Comparison of ENCODE assay signal across 8 mouse cellular contexts in genomic region chr4:124477870-124478301, GRCm38 (mm10).
DNase-seq lines count a peak whose midpoint lies in the region; ATAC-seq lines count a peak whose summit lies in the region.

No protein-coding gene starts in this region.

- no peak overlapping the region for H3K4me3 ChIP-seq in heart, embryonic 16.5 days (ENCODE audit: low read length)
- peak overlapping the region; percentile 6; the same call in 1 of the 2 replicates for H3K4me3 ChIP-seq in hindbrain, embryonic 15.5 days
- no peak overlapping the region for H3K4me3 ChIP-seq in liver, embryonic 11.5 days (ENCODE audit: low read depth, low read length)

- no peak for DNase-seq in heart, adult 9 months (ENCODE audit: low spot score in 2 of 2)
- no peak for DNase-seq in liver, embryonic 11.5 days (ENCODE audit: low spot score)
- DNase-seq in retina, postnatal 1 day: peak; percentile 69
- no peak for DNase-seq in gastrocnemius, postnatal 14 days
- DNase-seq in B cell, adult 2 months: no peak
- no peak for DNase-seq in ovary, adult 18-20 months (ENCODE audit: low spot score)

- no peak overlapping the region for H3K9ac ChIP-seq in heart, embryonic 16.5 days (ENCODE audit: low read length)
- no peak overlapping the region for H3K9ac ChIP-seq in hindbrain, embryonic 15.5 days
- no peak overlapping the region for H3K9ac ChIP-seq in liver, embryonic 11.5 days (ENCODE audit: low read depth, low read length)

- H3K4me1 ChIP-seq in heart, embryonic 16.5 days (ENCODE audit: control insufficient read depth, insufficient read depth, low read length): no peaks in the 10 kb centered on the region
- H3K4me1 ChIP-seq in hindbrain, embryonic 15.5 days (replicated peaks): peaks cover 13% of the 10 kb centered on the region
- no peaks in the 10 kb centered on the region for H3K4me1 ChIP-seq in liver, embryonic 11.5 days (replicated peaks; ENCODE audit: control insufficient read depth, insufficient read depth, low read length)

- 8% methylated on average over 20 of the region's 22 CpGs for WGBS in heart, embryonic 16.5 days
- WGBS in hindbrain, embryonic 15.5 days: 2% methylated on average over 19 of the region's 22 CpGs
- WGBS in liver, embryonic 11.5 days: 4% methylated on average over 18 of the region's 22 CpGs

- H3K9me3 ChIP-seq in heart, embryonic 16.5 days (replicated peaks; ENCODE audit: control insufficient read depth, low read length): no peaks in the 10 kb centered on the region
- H3K9me3 ChIP-seq in hindbrain, embryonic 15.5 days: no peaks in the 10 kb centered on the region
- no peaks in the 10 kb centered on the region for H3K9me3 ChIP-seq in liver, embryonic 11.5 days (ENCODE audit: control insufficient read depth, low read length)

- ATAC-seq in heart, embryonic 16.5 days (replicated peaks; ENCODE audit: extremely low read depth, insufficient read depth, low FRiP score): no peak
- no peak for ATAC-seq in hindbrain, embryonic 15.5 days (ENCODE audit: low FRiP score, low read depth)
- ATAC-seq in liver, embryonic 11.5 days (replicated peaks; ENCODE audit: low FRiP score): no peak

- intact Hi-C loops in gastrocnemius, postnatal 14 days (cut with DNase I; ENCODE audit: low total_unique reads): no loop called here

- H3K27me3 ChIP-seq in heart, embryonic 16.5 days (ENCODE audit: control insufficient read depth, insufficient read depth, low read length): peaks cover 47% of the 10 kb centered on the region
- peaks cover 64% of the 10 kb centered on the region for H3K27me3 ChIP-seq in hindbrain, embryonic 15.5 days
- H3K27me3 ChIP-seq in liver, embryonic 11.5 days (replicated peaks; ENCODE audit: control insufficient read depth, insufficient read depth, low read length): peaks cover 54% of the 10 kb centered on the region

- H3K4me2 ChIP-seq in heart, embryonic 16.5 days (ENCODE audit: low read depth, low read length): peak overlapping the region; percentile 13; the same call in 1 of the 2 replicates
- H3K4me2 ChIP-seq in hindbrain, embryonic 15.5 days: peak overlapping the region; percentile 48
- peak overlapping the region; percentile 52 for H3K4me2 ChIP-seq in liver, embryonic 11.5 days

- H3K27ac ChIP-seq in heart, embryonic 16.5 days (ENCODE audit: low read length): no peak overlapping the region
- no peak overlapping the region for H3K27ac ChIP-seq in hindbrain, embryonic 15.5 days (replicated peaks)
- H3K27ac ChIP-seq in liver, embryonic 11.5 days (ENCODE audit: low read depth, low read length): no peak overlapping the region

- H3K36me3 ChIP-seq in heart, embryonic 16.5 days (ENCODE audit: control insufficient read depth, insufficient read depth): no peaks in the 10 kb centered on the region
- H3K36me3 ChIP-seq in hindbrain, embryonic 15.5 days: no peaks in the 10 kb centered on the region
- H3K36me3 ChIP-seq in liver, embryonic 11.5 days (ENCODE audit: control insufficient read depth, insufficient read depth, low read length): no peaks in the 10 kb centered on the region
